Mouse (Mus musculus) left cerebral cortex, adult 18-20 months (tissue): ENCODE results near the gene Rnf144b. TPM values are rescaled to one million over a fixed set of nuclear protein-coding genes. Genes with fewer than 3 reads are reported as not detected.

Experiments used
- DNase-seq, 2 experiments: peaks; one replicate each; pipeline ENCODE4 v3.0.0; 2021 to 2022; ENCODE audit warnings: low spot score in 2 of 2, mixed read lengths in 1 of 2
- total RNA-seq, 2 experiments: library from RNA; stranded (reverse); gene quantifications; 2 replicates each; pipeline ENCODE4 v1.2.3; 2021

Rnf144b gene
- total RNA-seq, 2 experiments from 2014 or later: 22.5 to 26.3 TPM

- no peak for DNase-seq
Observed at GRCm38 (mm10) chr13:47251114-47251764, 128.8 kb downstream of the Rnf144b start.

- no peak for DNase-seq
Observed at GRCm38 (mm10) chr13:47253711-47254110, 131.3 kb downstream of the Rnf144b start.

GRCm38 (mm10) chr13:47259297-47259696, 136.8 kb downstream of the Rnf144b start:
- DNase-seq: no peak

GRCm38 (mm10) chr13:47261961-47262360, 139.5 kb downstream of the Rnf144b start:
- DNase-seq: no peak

GRCm38 (mm10) chr13:47264382-47264781, 141.9 kb downstream of the Rnf144b start:
- no peak for DNase-seq

- DNase-seq: no peak
Observed at GRCm38 (mm10) chr13:47266411-47266810, 144.0 kb downstream of the Rnf144b start.

- DNase-seq: no peak
Observed at GRCm38 (mm10) chr13:47268227-47268626, 145.8 kb downstream of the Rnf144b start.

GRCm38 (mm10) chr13:47272928-47273327, 150.5 kb downstream of the Rnf144b start:
- DNase-seq: no peak

- no peak for DNase-seq
Observed at GRCm38 (mm10) chr13:47273487-47273886, 151.0 kb downstream of the Rnf144b start.

GRCm38 (mm10) chr13:47274139-47274538, 151.7 kb downstream of the Rnf144b start:
- no peak for DNase-seq

- DNase-seq: no peak
Observed at GRCm38 (mm10) chr13:47277000-47277823, 154.8 kb downstream of the Rnf144b start.

GRCm38 (mm10) chr13:47277824-47278290, 155.4 kb downstream of the Rnf144b start:
- DNase-seq: no peak

GRCm38 (mm10) chr13:47282221-47282620, 159.8 kb downstream of the Rnf144b start:
- no peak for DNase-seq

- DNase-seq: peak; percentile 79 to 89
Observed at GRCm38 (mm10) chr13:47288449-47288848, 166.0 kb downstream of the Rnf144b start.

GRCm38 (mm10) chr13:47296465-47296864, 174.0 kb downstream of the Rnf144b start:
- DNase-seq: no peak

Other genes starting within 250 kb of the Rnf144b start
- 10 to 100 TPM; 20.2 to 24.2 TPM for gene Kif13a, start 192.8 kb upstream of the Rnf144b start, total RNA-seq
- gene Nhlrc1, start 107.8 kb upstream of the Rnf144b start, total RNA-seq: 10 to 100 TPM; 16.3 to 16.5 TPM
- gene Kdm1b, start 79.2 kb upstream of the Rnf144b start, total RNA-seq: 1 to 10 TPM; 7.3 to 7.6 TPM
- 1 to 10 TPM; 9.0 to 9.8 TPM for gene Tpmt, start 77.9 kb upstream of the Rnf144b start, total RNA-seq
- 10 to 100 TPM; 55.3 to 58.2 TPM for gene Dek, start 16.5 kb upstream of the Rnf144b start, total RNA-seq